In the genomic region with DNA sequence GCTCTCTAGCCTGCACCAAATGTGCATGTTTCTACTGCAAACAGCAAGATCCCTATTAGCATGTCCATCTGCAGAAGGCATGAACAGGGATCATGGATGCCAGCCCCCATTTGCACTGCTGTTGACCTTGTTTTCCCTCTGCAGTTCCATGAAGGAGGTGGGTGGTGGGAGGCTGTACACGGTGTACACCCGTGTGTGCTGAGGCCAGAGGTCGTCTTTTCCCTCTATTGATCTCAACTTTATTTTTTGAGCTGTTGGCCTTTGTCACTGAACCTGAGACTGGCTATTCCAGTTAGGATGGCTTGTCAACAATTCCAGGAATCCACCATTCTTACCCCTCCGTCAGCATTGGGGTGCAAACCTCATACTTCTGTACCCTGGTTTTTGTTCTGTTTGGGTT, we compare ENCODE assay signal across 24 mouse cellular contexts.
"Had no signal": no experiment of that assay in that cellular context is flagged by ENCODE, and none has a peak within 500 bp of the region (broad histone marks: within the 10 kb centered on the region; RNA-seq: fewer than 3 reads in every experiment).

No protein-coding gene starts in this region.

- H3K27me3 ChIP-seq: intestine, embryonic 15.5 days; kidney, embryonic 15.5 days; limb, embryonic 13.5 days; lung, embryonic 15.5 days; megakaryocyte, embryonic 14.5 days; midbrain, embryonic 13.5 days; neural tube, embryonic 13.5 days; stomach, embryonic 15.5 days had no signal

- H3K36me3 ChIP-seq: intestine, embryonic 15.5 days; kidney, embryonic 15.5 days; limb, embryonic 10.5 days; limb, embryonic 13.5 days; lung, embryonic 15.5 days; midbrain, embryonic 10.5 days; midbrain, embryonic 13.5 days; neural tube, embryonic 13.5 days; stomach, embryonic 15.5 days had no signal

- H3K9me3 ChIP-seq: intestine, embryonic 15.5 days; kidney, embryonic 15.5 days; limb, embryonic 10.5 days; limb, embryonic 13.5 days; lung, embryonic 15.5 days; megakaryocyte, embryonic 14.5 days; midbrain, embryonic 10.5 days; midbrain, embryonic 13.5 days; neural tube, embryonic 13.5 days; stomach, embryonic 15.5 days had no signal

- H3K27ac ChIP-seq: intestine, embryonic 15.5 days; kidney, embryonic 15.5 days; limb, embryonic 10.5 days; limb, embryonic 13.5 days; lung, embryonic 15.5 days; midbrain, embryonic 10.5 days; midbrain, embryonic 13.5 days; neural tube, embryonic 13.5 days; stomach, embryonic 15.5 days had no signal

- H3K4me1 ChIP-seq: kidney, embryonic 15.5 days; limb, embryonic 10.5 days; megakaryocyte, embryonic 14.5 days; midbrain, embryonic 10.5 days; midbrain, embryonic 13.5 days; neural tube, embryonic 13.5 days; stomach, embryonic 15.5 days had no signal

- H3K4me2 ChIP-seq: intestine, embryonic 15.5 days; kidney, embryonic 15.5 days; limb, embryonic 13.5 days; lung, embryonic 15.5 days; midbrain, embryonic 13.5 days; neural tube, embryonic 13.5 days; stomach, embryonic 15.5 days had no signal

- H3K9ac ChIP-seq: intestine, embryonic 15.5 days; kidney, embryonic 15.5 days; limb, embryonic 13.5 days; lung, embryonic 15.5 days; midbrain, embryonic 13.5 days; neural tube, embryonic 13.5 days; stomach, embryonic 15.5 days had no signal

- DNase-seq: kidney, adult 11 months; kidney, adult 8-10 months; kidney, postnatal 10 days; kidney, postnatal 36 days; layer of hippocampus, postnatal 36 days; lung, adult 18-20 months; lung, postnatal 10 days; lung, postnatal 36 days; retina, postnatal 1 day; right cerebral cortex, postnatal 25 days; spleen, adult 18-20 months; thymus, postnatal 36 days had no signal

- ATAC-seq: intestine, embryonic 15.5 days; midbrain, embryonic 13.5 days; midbrain, embryonic 16.5 days had no signal

- H3K4me3 ChIP-seq: intestine, embryonic 15.5 days; kidney, embryonic 15.5 days; limb, embryonic 10.5 days; limb, embryonic 13.5 days; lung, embryonic 15.5 days; megakaryocyte, embryonic 14.5 days; midbrain, embryonic 10.5 days; midbrain, embryonic 13.5 days; myocyte; neural tube, embryonic 13.5 days; stomach, embryonic 15.5 days had no signal
